Mouse (Mus musculus) midbrain, embryonic 15.5 days (tissue): ENCODE results near the gene Cnpy1. TPM values are rescaled to one million over a fixed set of nuclear protein-coding genes. Genes with fewer than 3 reads are reported as not detected.

Experiments used
- ATAC-seq: fragments of 200-750 bp; cut with Nextera tagmentation; replicated peaks from 2 replicates; pipeline ENCODE4 v1.8.0; 2017; ENCODE audit warnings: moderate TSS enrichment
- H3K27ac ChIP-seq: fragments of 300-500 bp; sonication (generic); 2 replicates; pipeline ENCODE4 v1.5.1; 2015; ENCODE audit warnings: mild to moderate bottlenecking, inconsistent platforms
- H3K27me3 ChIP-seq: fragments of 300-500 bp; sonication (generic); replicated peaks from 2 replicates; pipeline ENCODE4 v1.6.1; 2015; ENCODE audit warnings: inconsistent platforms
- H3K36me3 ChIP-seq: fragments of 300-500 bp; sonication (generic); replicated peaks from 2 replicates; pipeline ENCODE4 v1.6.1; 2015; ENCODE audit warnings: inconsistent platforms
- H3K4me1 ChIP-seq: fragments of 300-500 bp; sonication (generic); 2 replicates; pipeline ENCODE4 v1.6.1; 2015; ENCODE audit warnings: inconsistent platforms
- H3K4me2 ChIP-seq: fragments of 300-500 bp; sonication (generic); 2 replicates; pipeline ENCODE4 v1.6.1; 2015; ENCODE audit warnings: inconsistent platforms, mild to moderate bottlenecking, moderate library complexity
- H3K4me3 ChIP-seq: fragments of 300-500 bp; sonication (generic); 2 replicates; pipeline ENCODE4 v1.5.1; 2015; ENCODE audit warnings: mild to moderate bottlenecking, inconsistent platforms
- H3K9ac ChIP-seq: fragments of 300-500 bp; sonication (generic); 2 replicates; pipeline ENCODE4 v1.6.1; 2015; ENCODE audit warnings: mild to moderate bottlenecking, inconsistent platforms
- H3K9me3 ChIP-seq: fragments of 300-500 bp; sonication (generic); 2 replicates; pipeline ENCODE4 v1.6.1; 2016; ENCODE audit warnings: inconsistent platforms
- WGBS: fragments of 180-500 bp; shearing (Covaris S2); methylation state at CpG from one replicate; pipeline ENCODE4 v1.1.7; 2015; ENCODE audit warnings: mixed read lengths; 5-methylcytosine and 5-hydroxymethylcytosine counted together
- polyA plus RNA-seq: library from polyadenylated mRNA; unstranded; fragments of >200 nt; fragmentation: Nextera tagmentation; extraction: Ambion mirVana; gene quantifications from 2 replicates; pipeline ENCODE4 v1.2.1, GENCODE M21; 2015

Cnpy1 gene
- polyA plus RNA-seq, 1 experiment from 2014 or later, result 44.2 TPM

GRCm38 (mm10) chr5:28167611-28168252, 77.9 kb downstream of the Cnpy1 start:
- peak overlapping the region; percentile 57 for H3K4me3 ChIP-seq
- ATAC-seq, result no peak
- H3K36me3 ChIP-seq, result no peaks in the 10 kb centered on the region
- peak overlapping the region; percentile 89 for H3K27ac ChIP-seq
- peaks cover 24% of the 10 kb centered on the region for H3K4me1 ChIP-seq
- peak overlapping the region; percentile 75 for H3K9ac ChIP-seq
- H3K9me3 ChIP-seq, result no peaks in the 10 kb centered on the region
- peak overlapping the region; percentile 85 for H3K4me2 ChIP-seq
- 2% methylated on average over 29 of the region's 29 CpGs for WGBS
- peaks cover 29% of the 10 kb centered on the region for H3K27me3 ChIP-seq

- H3K27ac ChIP-seq, result peak overlapping the region; percentile 89
- under 1% methylated on average over 111 of the region's 111 CpGs for WGBS
- H3K36me3 ChIP-seq, result no peaks in the 10 kb centered on the region
- peak overlapping the region; percentile 57 for H3K4me3 ChIP-seq
- no peak for ATAC-seq
- H3K27me3 ChIP-seq, result peaks cover 32% of the 10 kb centered on the region
- peaks cover 31% of the 10 kb centered on the region for H3K4me1 ChIP-seq
- H3K4me2 ChIP-seq, result peak overlapping the region; percentile 85
- H3K9me3 ChIP-seq, result no peaks in the 10 kb centered on the region
- peak overlapping the region; percentile 75 for H3K9ac ChIP-seq
Measured at GRCm38 (mm10) chr5:28166256-28167231, 79.1 kb downstream of the Cnpy1 start.

- WGBS, result under 1% methylated on average over 97 of the region's 113 CpGs
- peaks cover 26% of the 10 kb centered on the region for H3K4me1 ChIP-seq
Measured at GRCm38 (mm10) chr5:28165358-28166255, 80.0 kb downstream of the Cnpy1 start, which contains the start of gene En2. En2 (plus strand) TSS chr5:28165694.

GRCm38 (mm10) chr5:28163926-28164325, 81.7 kb downstream of the Cnpy1 start:
- Histone ChIP-seq H3K4me2 (peak overlapping the region; percentile 85; the same call in 1 of the 2 replicates), H3K4me1 (peaks cover 33% of the 10 kb centered on the region), H3K27me3 (peaks cover 40% of the 10 kb centered on the region), H3K9ac (no peak overlapping the region), H3K27ac (peak overlapping the region; percentile 89; the same call in 1 of the 2 replicates), H3K4me3 (no peak overlapping the region), H3K9me3 (no peaks in the 10 kb centered on the region), H3K36me3 (no peaks in the 10 kb centered on the region)
- 26% methylated on average over 1 of the region's 1 CpGs for WGBS
- no peak for ATAC-seq

More at GRCm38 (mm10) chr5:28165358-28166255, 80.0 kb downstream of the Cnpy1 start, which contains the start of gene En2:
- no peaks in the 10 kb centered on the region for H3K9me3 ChIP-seq
- peak within 1 kb of the TSS; percentile 85 for H3K4me2 ChIP-seq
- peak within 1 kb of the TSS; percentile 75 for H3K9ac ChIP-seq
- peak within 1 kb of the TSS; percentile 89 for H3K27ac ChIP-seq
- H3K27me3 ChIP-seq, result peaks cover 31% of the 10 kb centered on the region
- H3K36me3 ChIP-seq, result no peaks in the 10 kb centered on the region
- peak within 1 kb of the TSS; percentile 57 for H3K4me3 ChIP-seq
- ATAC-seq, result peak; percentile 89

- 0 out of 2 replicates have a peak overlapping the region, but pooled peaks have one; percentile 12 for H3K9ac ChIP-seq
Measured at GRCm38 (mm10) chr5:28161938-28162402, 83.6 kb downstream of the Cnpy1 start.

GRCm38 (mm10) chr5:28161383-28161937, 84.1 kb downstream of the Cnpy1 start:
- Histone ChIP-seq H3K4me1 (peaks cover 41% of the 10 kb centered on the region), H3K4me2 (peak overlapping the region; percentile 34), H3K4me3 (peak overlapping the region; percentile 1), H3K9ac (no peak overlapping the region), H3K27ac (no peak overlapping the region), H3K9me3 (no peaks in the 10 kb centered on the region), H3K27me3 (peaks cover 65% of the 10 kb centered on the region), H3K36me3 (no peaks in the 10 kb centered on the region)
- no peak for ATAC-seq
- WGBS, result 9% methylated on average over 20 of the region's 20 CpGs

More at GRCm38 (mm10) chr5:28161938-28162402, 83.6 kb downstream of the Cnpy1 start:
- H3K4me1 ChIP-seq, result peaks cover 46% of the 10 kb centered on the region
- H3K36me3 ChIP-seq, result no peaks in the 10 kb centered on the region
- H3K27me3 ChIP-seq, result peaks cover 59% of the 10 kb centered on the region
- ATAC-seq, result no peak
- no peaks in the 10 kb centered on the region for H3K9me3 ChIP-seq
- peak overlapping the region; percentile 35; the same call in 1 of the 2 replicates for H3K27ac ChIP-seq
- 3% methylated on average over 24 of the region's 24 CpGs for WGBS
- peak overlapping the region; percentile 1 for H3K4me3 ChIP-seq
- peak overlapping the region; percentile 34 for H3K4me2 ChIP-seq

GRCm38 (mm10) chr5:28159891-28160470, 85.6 kb downstream of the Cnpy1 start:
- H3K9me3 ChIP-seq, result no peaks in the 10 kb centered on the region
- peaks cover 71% of the 10 kb centered on the region for H3K27me3 ChIP-seq
- H3K4me2 ChIP-seq, result peak overlapping the region; percentile 4; the same call in 1 of the 2 replicates
- H3K4me3 ChIP-seq, result no peak overlapping the region
- H3K36me3 ChIP-seq, result no peaks in the 10 kb centered on the region
- no peak overlapping the region for H3K9ac ChIP-seq
- ATAC-seq, result no peak
- WGBS, result 22% methylated on average over 8 of the region's 8 CpGs
- 0 out of 2 replicates have a peak overlapping the region, but pooled peaks have one; percentile 5 for H3K27ac ChIP-seq
- H3K4me1 ChIP-seq, result peaks cover 30% of the 10 kb centered on the region

GRCm38 (mm10) chr5:28159072-28159458, 86.5 kb downstream of the Cnpy1 start:
- Histone ChIP-seq H3K9ac (no peak overlapping the region), H3K4me3 (no peak overlapping the region), H3K4me1 (peaks cover 30% of the 10 kb centered on the region), H3K27ac (peak overlapping the region; percentile 53), H3K27me3 (peaks cover 70% of the 10 kb centered on the region), H3K36me3 (no peaks in the 10 kb centered on the region), H3K4me2 (peak overlapping the region; percentile 50), H3K9me3 (no peaks in the 10 kb centered on the region)
- 0 out of 2 replicates have a peak, but pooled peaks have one; percentile 26 for ATAC-seq
- 6% methylated on average over 15 of the region's 15 CpGs for WGBS

- no peaks in the 10 kb centered on the region for H3K9me3 ChIP-seq
- under 1% methylated on average over 31 of the region's 31 CpGs for WGBS
- ATAC-seq, result peak; percentile 78
- no peak overlapping the region for H3K9ac ChIP-seq
- peak overlapping the region; percentile 53 for H3K27ac ChIP-seq
- peaks cover 30% of the 10 kb centered on the region for H3K4me1 ChIP-seq
- H3K27me3 ChIP-seq, result peaks cover 64% of the 10 kb centered on the region
- H3K36me3 ChIP-seq, result no peaks in the 10 kb centered on the region
- peak overlapping the region; percentile 50 for H3K4me2 ChIP-seq
- H3K4me3 ChIP-seq, result peak overlapping the region; percentile 24
Measured at GRCm38 (mm10) chr5:28158308-28159071, 87.1 kb downstream of the Cnpy1 start.

GRCm38 (mm10) chr5:28157781-28158180, 87.8 kb downstream of the Cnpy1 start:
- peak overlapping the region; percentile 24 for H3K4me3 ChIP-seq
- H3K4me2 ChIP-seq, result peak overlapping the region; percentile 50

More at GRCm38 (mm10) chr5:28157781-28158180, 87.8 kb downstream of the Cnpy1 start:
- Histone ChIP-seq H3K27ac (no peak overlapping the region), H3K36me3 (no peaks in the 10 kb centered on the region), H3K9me3 (no peaks in the 10 kb centered on the region), H3K4me1 (peaks cover 30% of the 10 kb centered on the region), H3K9ac (no peak overlapping the region), H3K27me3 (peaks cover 63% of the 10 kb centered on the region)
- WGBS, result 5% methylated on average over 17 of the region's 17 CpGs
- ATAC-seq, result peak; percentile 24; the same call in 1 of the 2 replicates
